Mouse (Mus musculus): Measurements from ENCODE around the gene Mdm2. TPM values are rescaled to one million over a fixed set of nuclear protein-coding genes. Genes with fewer than 3 reads are reported as not detected.
"Not testable (repeated sequence)": the region's sequence is repeated elsewhere in the genome, so short reads cannot be mapped to it uniquely, and the experiment has no call there.

Mdm2 gene
- total and polyA plus RNA-seq, 2 experiments: 18.2 to 24.6 TPM

DNA sequence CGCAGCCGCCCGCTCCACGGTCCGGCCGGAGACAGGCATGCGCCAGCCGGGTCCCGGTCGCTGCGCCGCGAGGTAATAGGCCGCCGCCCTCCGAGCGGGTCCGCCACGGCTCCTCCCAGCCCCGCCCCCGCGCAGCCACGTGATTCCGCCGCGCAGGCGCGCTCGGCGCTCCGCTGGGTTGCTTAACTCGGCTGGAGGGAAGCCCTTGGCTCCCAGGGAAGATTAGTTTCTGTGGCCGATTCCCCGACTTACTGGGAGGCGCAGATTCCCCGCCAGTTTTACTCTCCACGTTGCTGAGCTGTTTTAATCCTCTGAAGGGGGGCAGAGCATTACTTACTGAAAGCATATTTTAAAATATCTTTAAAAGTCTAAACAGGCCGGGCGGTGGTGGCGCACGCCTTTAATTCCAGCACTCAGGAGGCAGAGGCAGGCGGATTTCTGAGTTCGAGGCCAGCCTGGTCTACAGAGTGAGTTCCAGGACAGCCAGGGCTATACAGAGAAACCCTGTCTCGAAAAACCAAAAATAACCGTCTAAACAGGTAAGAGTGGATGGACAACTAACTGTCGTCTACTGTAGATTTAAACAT is 35.8 kb upstream of the Mdm2 start, which contains the start of gene Slc35e3:
Gene Slc35e3, minus strand, starts transcription at position 69 of the 587 bp plus-strand sequence.
- TF ChIP-seq POLR2A (IDR thresholded peaks at IDR 0.05; ENCODE audit: extremely low read depth, insufficient read depth, low read length): peak; percentile 45; the same call in 1 of the 2 replicates
- TF ChIP-seq CTCF (IDR thresholded peaks at IDR 0.05; ENCODE audit: low read depth, low read length): no peak
- H3K27me3 ChIP-seq (ENCODE audit: control insufficient read depth, insufficient read depth, low read length): no peaks in the 10 kb centered on the region
- WGBS: 13% methylated on average over 46 of the region's 46 CpGs
- H3K79me2 ChIP-seq (ENCODE audit: control insufficient read depth, insufficient read depth, low read length): peaks cover 2% of the 10 kb centered on the region; the same call in 1 of the 2 replicates
- H3K4me1 ChIP-seq (ENCODE audit: control insufficient read depth, insufficient read depth, low read length): no peaks in the 10 kb centered on the region; the same call in 1 of the 2 replicates
- peak within 1 kb of the TSS; percentile 69 for H3K9ac ChIP-seq (ENCODE audit: low read depth, low read length)
- peak; percentile 76 for DNase-seq (ENCODE audit: extremely low read depth, low read depth, low spot score)
- peaks cover 1% of the 10 kb centered on the region; the same call in 1 of the 2 replicates for H3K36me3 ChIP-seq (ENCODE audit: control insufficient read depth, insufficient read depth, low read length)
- peak within 1 kb of the TSS; percentile 62 for H3K4me3 ChIP-seq (ENCODE audit: insufficient read depth, low read depth, low read length)
- H3K27ac ChIP-seq (replicated peaks; ENCODE audit: insufficient read depth, low read depth, low read length): peak within 1 kb of the TSS; percentile 26

DNA sequence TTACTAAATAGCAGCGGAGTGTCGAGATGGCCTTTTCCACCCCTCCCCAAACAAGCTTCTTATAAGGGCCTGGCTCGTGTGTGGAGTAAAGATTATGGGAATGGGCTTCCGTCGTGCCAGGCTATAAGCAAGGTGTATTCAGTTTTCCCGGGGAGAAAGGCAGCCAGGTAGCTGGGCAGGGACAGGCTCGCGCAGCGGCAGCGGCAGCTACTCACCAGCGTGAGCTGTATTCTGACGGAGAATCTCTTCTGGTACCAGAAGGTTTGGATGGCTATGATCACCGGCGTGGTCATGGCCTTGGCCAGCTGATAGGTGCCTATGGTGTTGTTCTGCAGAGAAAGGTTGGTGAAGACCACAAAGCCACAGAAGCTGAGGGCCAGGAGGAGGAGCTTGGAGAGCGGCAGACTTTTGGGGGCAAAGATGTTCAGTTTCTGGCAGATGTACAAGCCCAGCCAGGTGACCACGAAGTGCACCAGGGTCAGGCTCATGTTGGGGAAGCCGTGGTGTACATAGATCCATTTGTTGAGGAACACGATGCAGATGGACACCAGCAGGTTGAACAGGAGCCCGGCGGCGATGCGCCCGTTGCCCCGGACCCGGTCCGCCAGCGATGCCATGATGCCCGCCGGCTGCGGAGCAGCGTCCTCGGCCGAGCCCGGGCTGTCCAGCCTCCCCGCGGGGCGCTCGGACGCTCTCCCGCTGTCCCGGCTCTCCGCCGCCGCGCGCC is 35.2 kb upstream of the Mdm2 start:
- WGBS: under 1% methylated on average over 25 of the region's 46 CpGs
- H3K4me1 ChIP-seq (ENCODE audit: control insufficient read depth, insufficient read depth, low read length); H3K27ac ChIP-seq (replicated peaks; ENCODE audit: insufficient read depth, low read depth, low read length); H3K79me2 ChIP-seq (ENCODE audit: control insufficient read depth, insufficient read depth, low read length); H3K27me3 ChIP-seq (ENCODE audit: control insufficient read depth, insufficient read depth, low read length); H3K36me3 ChIP-seq (ENCODE audit: control insufficient read depth, insufficient read depth, low read length): not testable (repeated sequence)
- DNase-seq (ENCODE audit: extremely low read depth, low read depth, low spot score): peak; percentile 27
- Histone ChIP-seq H3K9ac (ENCODE audit: low read depth, low read length) (peak overlapping the region; percentile 69), H3K4me3 (ENCODE audit: insufficient read depth, low read depth, low read length) (peak overlapping the region; percentile 62)

- Histone ChIP-seq H3K4me3 (ENCODE audit: insufficient read depth, low read depth, low read length) (no peak overlapping the region), H3K27ac (replicated peaks; ENCODE audit: insufficient read depth, low read depth, low read length) (no peak overlapping the region)
- no peak for TF ChIP-seq CTCF (IDR thresholded peaks at IDR 0.05; ENCODE audit: low read depth, low read length)
- no peak for TF ChIP-seq POLR2A (IDR thresholded peaks at IDR 0.05; ENCODE audit: extremely low read depth, insufficient read depth, low read length)
Observed at GRCm38 (mm10) chr10:117743917-117744316, 33.4 kb upstream of the Mdm2 start.

DNA sequence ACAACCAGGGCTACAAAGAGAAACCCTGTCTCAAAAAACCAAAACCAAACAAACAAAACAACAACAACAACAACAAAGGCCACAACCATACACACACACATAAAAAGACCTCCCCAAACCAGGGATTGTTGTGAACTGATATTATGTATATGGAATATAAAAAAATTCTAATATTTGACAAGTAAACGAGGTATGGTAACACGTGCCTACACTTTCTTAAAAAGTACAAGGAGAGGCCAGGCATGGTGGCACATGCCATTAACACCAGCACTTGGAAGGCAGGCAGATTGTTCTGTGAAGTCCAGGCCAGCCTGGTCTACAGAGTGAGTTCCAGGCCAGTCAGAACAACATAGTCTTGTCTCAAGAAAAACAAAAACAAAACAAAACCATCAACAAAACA is 32.6 kb upstream of the Mdm2 start:
- Histone ChIP-seq H3K9ac (ENCODE audit: low read depth, low read length) (no peak overlapping the region), H3K4me1 (ENCODE audit: control insufficient read depth, insufficient read depth, low read length) (no peaks in the 10 kb centered on the region; the same call in 1 of the 2 replicates), H3K36me3 (ENCODE audit: control insufficient read depth, insufficient read depth, low read length) (peaks cover 6% of the 10 kb centered on the region), H3K4me3 (ENCODE audit: insufficient read depth, low read depth, low read length) (no peak overlapping the region), H3K27me3 (ENCODE audit: control insufficient read depth, insufficient read depth, low read length) (no peaks in the 10 kb centered on the region), H3K79me2 (ENCODE audit: control insufficient read depth, insufficient read depth, low read length) (peaks cover 2% of the 10 kb centered on the region; the same call in 1 of the 2 replicates), H3K27ac (replicated peaks; ENCODE audit: insufficient read depth, low read depth, low read length) (no peak overlapping the region)
- WGBS: 90% methylated on average over 2 of the region's 2 CpGs
- TF ChIP-seq POLR2A (IDR thresholded peaks at IDR 0.05; ENCODE audit: extremely low read depth, insufficient read depth, low read length) (no peak), CTCF (IDR thresholded peaks at IDR 0.05; ENCODE audit: low read depth, low read length) (no peak)
- no peak for DNase-seq (ENCODE audit: extremely low read depth, low read depth, low spot score)

More at GRCm38 (mm10) chr10:117743917-117744316, 33.4 kb upstream of the Mdm2 start:
- H3K79me2 ChIP-seq (ENCODE audit: control insufficient read depth, insufficient read depth, low read length): peaks cover 2% of the 10 kb centered on the region; the same call in 1 of the 2 replicates
- H3K9ac ChIP-seq (ENCODE audit: low read depth, low read length): no peak overlapping the region
- peak; percentile 44 for DNase-seq (ENCODE audit: extremely low read depth, low read depth, low spot score)
- whole genome bisulfite sequencing: 66% methylated on average over 4 of the region's 4 CpGs
- no peaks in the 10 kb centered on the region; the same call in 1 of the 2 replicates for H3K4me1 ChIP-seq (ENCODE audit: control insufficient read depth, insufficient read depth, low read length)
- H3K27me3 ChIP-seq (ENCODE audit: control insufficient read depth, insufficient read depth, low read length): no peaks in the 10 kb centered on the region
- peaks cover 6% of the 10 kb centered on the region for H3K36me3 ChIP-seq (ENCODE audit: control insufficient read depth, insufficient read depth, low read length)

GRCm38 (mm10) chr10:117742618-117743017 is 32.1 kb upstream of the Mdm2 start:
- no peak for DNase-seq (ENCODE audit: extremely low read depth, low read depth, low spot score)
- H3K4me3 ChIP-seq (ENCODE audit: insufficient read depth, low read depth, low read length): no peak overlapping the region
- H3K36me3 ChIP-seq (ENCODE audit: control insufficient read depth, insufficient read depth, low read length): peaks cover 6% of the 10 kb centered on the region
- peaks cover 2% of the 10 kb centered on the region; the same call in 1 of the 2 replicates for H3K79me2 ChIP-seq (ENCODE audit: control insufficient read depth, insufficient read depth, low read length)
- WGBS: 91% methylated on average over 4 of the region's 4 CpGs
- H3K27ac ChIP-seq (replicated peaks; ENCODE audit: insufficient read depth, low read depth, low read length): no peak overlapping the region
- no peak overlapping the region for H3K9ac ChIP-seq (ENCODE audit: low read depth, low read length)
- H3K27me3 ChIP-seq (ENCODE audit: control insufficient read depth, insufficient read depth, low read length): no peaks in the 10 kb centered on the region
- no peak for TF ChIP-seq CTCF (IDR thresholded peaks at IDR 0.05; ENCODE audit: low read depth, low read length)
- TF ChIP-seq POLR2A (IDR thresholded peaks at IDR 0.05; ENCODE audit: extremely low read depth, insufficient read depth, low read length): no peak
- no peaks in the 10 kb centered on the region; the same call in 1 of the 2 replicates for H3K4me1 ChIP-seq (ENCODE audit: control insufficient read depth, insufficient read depth, low read length)
